Mouse (Mus musculus): ENCODE measurements at regions not wholly inside any gene's neighbourhood (a gene's known extent, or its start where the extent isn't known, plus 50 kb on each side); places are given as distances from the start of the nearest gene placed in this dataset.

DNA sequence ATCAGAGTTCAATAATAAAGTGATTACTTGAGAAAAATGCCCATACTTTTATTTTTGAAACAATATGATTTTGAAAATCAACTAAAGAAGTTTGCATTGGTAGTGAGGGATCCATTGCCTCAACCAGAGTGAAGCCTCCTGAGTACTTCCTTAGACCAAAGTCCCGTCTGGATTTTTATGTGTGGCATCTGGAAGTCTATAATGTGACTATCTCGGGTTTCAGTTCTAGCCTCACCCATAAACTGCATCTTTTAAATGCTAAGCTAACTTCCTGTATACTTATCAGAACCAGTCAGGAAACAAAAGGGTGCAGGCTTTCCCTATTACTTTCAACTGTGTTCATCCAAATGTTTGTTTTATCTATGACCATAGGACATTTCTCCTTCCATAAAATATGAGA, 178.8 kb downstream of the Spry2 start:
- Histone ChIP-seq H3K79me2 (replicated peaks; ENCODE audit: control insufficient read depth, extremely low read depth, insufficient read depth, poor library complexity, severe bottlenecking) (no peaks in the 10 kb centered on the region), H3K27ac (ENCODE audit: insufficient read depth, low read depth) (no peak overlapping the region), H3K4me3 (replicated peaks in 1 of 3; ENCODE audit: low read depth in 2 of 3, low read length in 2 of 3, poor library complexity in 1 of 3) (no peak overlapping the region), H3K27me3 (replicated peaks) (no peaks in the 10 kb centered on the region), H3K36me3 (replicated peaks in 1 of 2; ENCODE audit: control insufficient read depth in 1 of 2, insufficient read depth in 1 of 2, low read length in 1 of 2) (no peaks in the 10 kb centered on the region), H3K9me3 (replicated peaks; ENCODE audit: low read length) (peaks cover 10% of the 10 kb centered on the region), H3K9ac (ENCODE audit: insufficient read depth, low read depth) (no peak overlapping the region), H3K4me2 (ENCODE audit: insufficient read depth, low read depth, poor library complexity, severe bottlenecking) (no peak overlapping the region), H3K4me1 (ENCODE audit: control insufficient read depth in 1 of 2, insufficient read depth in 2 of 2) (no peaks in the 10 kb centered on the region)
- no peak for TF ChIP-seq JUND (conservative IDR thresholded peaks at IDR 0.05; ENCODE audit: low read depth, low read length)
- no peak for TF ChIP-seq CTCF (conservative IDR thresholded peaks at IDR 0.05 in 1 of 2, IDR thresholded peaks at IDR 0.05 in 1 of 2; ENCODE audit: low read depth in 2 of 2, low read length in 2 of 2)
- no peak for TF ChIP-seq RAD21 (IDR thresholded peaks at IDR 0.05; ENCODE audit: low read depth, low read length)
- no peak for TF ChIP-seq ZKSCAN1 (IDR thresholded peaks at IDR 0.05; ENCODE audit: borderline replicate concordance, low read depth, low read length)
- TF ChIP-seq TBP (conservative IDR thresholded peaks at IDR 0.05; ENCODE audit: low read depth, low read length) = no peak
- TF ChIP-seq USF1 (IDR thresholded peaks at IDR 0.05; ENCODE audit: low read depth, low read length) = no peak
- no peak for TF ChIP-seq SIN3A (IDR thresholded peaks at IDR 0.05; ENCODE audit: low read length)
- TF ChIP-seq KAT2A (IDR thresholded peaks at IDR 0.05; ENCODE audit: insufficient replicate concordance, low read length) = no peak
- no peak for TF ChIP-seq ETS1 (conservative IDR thresholded peaks at IDR 0.05; ENCODE audit: low read depth, low read length)
- no peak for TF ChIP-seq SMC3 (IDR thresholded peaks at IDR 0.05; ENCODE audit: low read depth, low read length)
- no peak for TF ChIP-seq E2F4 (IDR thresholded peaks at IDR 0.05; ENCODE audit: insufficient replicate concordance, low read depth, low read length)
- no peak for TF ChIP-seq GABPA (IDR thresholded peaks at IDR 0.05; ENCODE audit: insufficient replicate concordance, low read depth, low read length)
- TF ChIP-seq MAFK (IDR thresholded peaks at IDR 0.05; ENCODE audit: insufficient replicate concordance, low read length) = no peak
- no peak for TF ChIP-seq USF2 (conservative IDR thresholded peaks at IDR 0.05; ENCODE audit: low read depth, low read length)
- TF ChIP-seq HCFC1 (IDR thresholded peaks at IDR 0.05; ENCODE audit: low read depth, low read length) = no peak
- no peak for TF ChIP-seq IRF4 (IDR thresholded peaks at IDR 0.05; ENCODE audit: low read depth, low read length)
- no peak for TF ChIP-seq POLR2A (IDR thresholded peaks at IDR 0.05; ENCODE audit: low read depth, low read length)
- TF ChIP-seq CHD1 (IDR thresholded peaks at IDR 0.05; ENCODE audit: low read depth, low read length) = no peak
- in situ Hi-C loops (cut with MboI; ENCODE audit: low pct_ligation_motif_present, low pct_unique_long_range_greater_than_20kb, low sequenced_read_pairs) (no loop called here), dilution Hi-C loops (cut with MboI; ENCODE audit: extremely low pct_ligation_motif_present, extremely low pct_unique_long_range_greater_than_20kb, low sequenced_read_pairs) (no loop called here)
- DNase-seq (ENCODE audit: extremely low read depth) = no peak

DNA sequence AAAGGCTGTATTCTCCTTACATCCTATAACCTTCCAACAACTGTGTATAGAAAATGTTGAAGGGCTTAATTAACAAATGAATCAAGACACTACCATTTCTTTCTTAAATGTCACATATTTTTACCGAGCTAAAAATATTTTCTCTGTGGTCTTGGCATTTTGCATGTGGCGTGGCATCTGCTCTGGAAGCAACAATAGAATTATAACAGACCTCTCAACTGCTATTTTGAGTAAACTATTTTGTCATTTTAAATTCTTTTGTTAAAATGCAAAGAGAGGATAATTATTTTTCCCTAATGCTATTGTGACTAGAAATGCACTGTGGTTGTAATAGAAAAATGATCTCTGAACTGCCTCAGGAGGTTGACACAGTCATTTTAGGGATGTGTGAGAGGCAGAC, 187.9 kb downstream of the Spry2 start:
- dilution Hi-C loops (cut with MboI; ENCODE audit: extremely low pct_ligation_motif_present, extremely low pct_unique_long_range_greater_than_20kb, low sequenced_read_pairs) (no loop called here), in situ Hi-C loops (cut with MboI; ENCODE audit: low pct_ligation_motif_present, low pct_unique_long_range_greater_than_20kb, low sequenced_read_pairs) (no loop called here)
- no peak for DNase-seq (ENCODE audit: extremely low read depth)

More for the DNA sequence above, 187.9 kb downstream of the Spry2 start:
- no peaks in the 10 kb centered on the region for H3K27me3 ChIP-seq (replicated peaks)
- no peak overlapping the region for H3K9ac ChIP-seq (ENCODE audit: insufficient read depth, low read depth)
- no peak overlapping the region for H3K27ac ChIP-seq (ENCODE audit: insufficient read depth, low read depth)
- no peaks in the 10 kb centered on the region for H3K36me3 ChIP-seq (replicated peaks in 1 of 2; ENCODE audit: control insufficient read depth in 1 of 2, insufficient read depth in 1 of 2, low read length in 1 of 2)
- peaks cover 11% of the 10 kb centered on the region for H3K9me3 ChIP-seq (replicated peaks; ENCODE audit: low read length)
- TF ChIP-seq RAD21 (IDR thresholded peaks at IDR 0.05; ENCODE audit: low read depth, low read length) = no peak
- TF ChIP-seq USF1 (IDR thresholded peaks at IDR 0.05; ENCODE audit: low read depth, low read length) = no peak
- no peak for TF ChIP-seq ZKSCAN1 (IDR thresholded peaks at IDR 0.05; ENCODE audit: borderline replicate concordance, low read depth, low read length)
- TF ChIP-seq GABPA (IDR thresholded peaks at IDR 0.05; ENCODE audit: insufficient replicate concordance, low read depth, low read length) = no peak
- TF ChIP-seq USF2 (conservative IDR thresholded peaks at IDR 0.05; ENCODE audit: low read depth, low read length) = no peak
- TF ChIP-seq JUND (conservative IDR thresholded peaks at IDR 0.05; ENCODE audit: low read depth, low read length) = no peak
- no peak for TF ChIP-seq SMC3 (IDR thresholded peaks at IDR 0.05; ENCODE audit: low read depth, low read length)
- TF ChIP-seq MAX (IDR thresholded peaks at IDR 0.05; ENCODE audit: low read length) = no peak
- H3K4me1 ChIP-seq (ENCODE audit: control insufficient read depth in 1 of 2, insufficient read depth in 2 of 2) = peaks cover 0 to 3% of the 10 kb centered on the region in 2 experiments; a peak in 1 of 4 replicates
- H3K4me2 ChIP-seq (ENCODE audit: insufficient read depth, low read depth, poor library complexity, severe bottlenecking) = no peak overlapping the region
- H3K4me3 ChIP-seq (replicated peaks in 1 of 3; ENCODE audit: low read depth in 2 of 3, low read length in 2 of 3, poor library complexity in 1 of 3) = no peak overlapping the region
- no peaks in the 10 kb centered on the region for H3K79me2 ChIP-seq (replicated peaks; ENCODE audit: control insufficient read depth, extremely low read depth, insufficient read depth, poor library complexity, severe bottlenecking)

All from CH12.LX (cell line).